ENCODE assay signal across 7 mouse cellular contexts in the genomic region with DNA sequence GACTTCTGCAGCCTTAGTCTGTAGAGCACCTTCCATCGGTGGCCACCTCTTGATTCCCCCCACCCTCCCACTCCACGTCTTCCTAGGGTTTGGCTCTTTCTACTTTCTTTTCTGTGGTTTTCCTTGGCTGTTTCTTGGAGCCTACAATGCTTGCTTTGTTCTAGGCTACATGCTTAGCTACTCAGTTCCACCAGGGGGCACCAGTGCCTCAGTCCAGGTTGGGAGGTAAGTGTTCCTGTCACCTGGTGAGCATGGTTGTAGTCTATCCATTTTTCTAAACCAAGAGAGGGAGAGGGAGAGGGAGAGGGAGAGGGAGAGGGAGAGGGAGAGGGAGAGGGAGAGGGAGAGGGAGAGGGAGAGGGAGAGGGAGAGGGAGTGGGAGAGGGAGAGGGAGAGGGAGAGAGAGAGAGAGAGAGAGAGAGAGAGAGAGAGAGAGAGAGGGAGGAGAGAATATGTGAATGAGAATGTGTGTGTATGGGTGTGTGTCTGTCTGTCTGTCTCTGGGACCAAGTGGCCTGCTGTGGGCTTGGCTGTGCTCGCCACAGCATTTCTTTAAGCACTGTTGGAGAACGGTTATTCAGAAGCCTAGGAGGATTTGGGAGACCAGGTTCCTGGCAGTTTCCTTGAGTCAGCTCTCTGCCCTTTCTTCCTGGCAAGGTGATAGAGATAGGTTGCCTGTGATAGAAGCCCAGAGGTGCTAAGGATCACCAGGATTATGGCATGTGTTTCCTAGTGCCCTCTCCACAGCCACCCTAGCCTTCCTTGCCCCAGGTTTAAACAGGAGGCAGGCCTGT. TPM values are rescaled to one million over a fixed set of nuclear protein-coding genes. Genes with fewer than 3 reads are reported as not detected.
A peak's percentile ranks its signal among the peaks of the same experiment; 100 is the strongest.
DNase-seq lines count a peak whose midpoint lies in the region; ATAC-seq and TF ChIP-seq lines count a peak whose summit lies in the region.

No protein-coding gene starts in this region.

- 0 out of 2 replicates have a peak overlapping the region, but pooled peaks have one; percentile 37 for H3K27ac ChIP-seq in embryonic facial prominence, embryonic 12.5 days
- H3K27ac ChIP-seq in hindbrain, embryonic 11.5 days (ENCODE audit: low read depth, low read length), result no peak overlapping the region
- H3K27ac ChIP-seq in small intestine, adult 2 months (ENCODE audit: insufficient read depth, low read depth, low read length), result no peak overlapping the region

- DNase-seq in G1E (ENCODE audit: low spot score), result peak; percentile 50
- peak; percentile 86 for DNase-seq in adrenal gland, postnatal 14 days
- peak; percentile 82 for DNase-seq in hindbrain, embryonic 11.5 days (ENCODE audit: low spot score)
- DNase-seq in layer of hippocampus, postnatal 14 days (ENCODE audit: low spot score in 2 of 2), result peak; percentile 76 to 81

- H3K27me3 ChIP-seq in G1E (ENCODE audit: insufficient read depth, low read length), result peaks cover 7% of the 10 kb centered on the region
- no peaks in the 10 kb centered on the region for H3K27me3 ChIP-seq in embryonic facial prominence, embryonic 12.5 days
- H3K27me3 ChIP-seq in hindbrain, embryonic 11.5 days (ENCODE audit: control insufficient read depth, insufficient read depth, low read length), result no peaks in the 10 kb centered on the region
- H3K27me3 ChIP-seq in small intestine, adult 2 months (ENCODE audit: control insufficient read depth, insufficient read depth, low read length), result no peaks in the 10 kb centered on the region

- peaks cover 9% of the 10 kb centered on the region for H3K4me1 ChIP-seq in G1E (ENCODE audit: insufficient read depth, low read depth, low read length)
- no peaks in the 10 kb centered on the region for H3K4me1 ChIP-seq in embryonic facial prominence, embryonic 12.5 days
- 0 out of 2 replicates have a peak, but pooled peaks cover under 1% of the 10 kb centered on the region for H3K4me1 ChIP-seq in hindbrain, embryonic 11.5 days (replicated peaks; ENCODE audit: control insufficient read depth, insufficient read depth, low read length)
- H3K4me1 ChIP-seq in small intestine, adult 2 months (ENCODE audit: control insufficient read depth, insufficient read depth, insufficient read length, low read length), result no peaks in the 10 kb centered on the region

- H3K4me2 ChIP-seq in embryonic facial prominence, embryonic 12.5 days (replicated peaks), result no peak overlapping the region
- no peak overlapping the region for H3K4me2 ChIP-seq in hindbrain, embryonic 11.5 days (replicated peaks; ENCODE audit: low read depth, low read length)

- WGBS in embryonic facial prominence, embryonic 12.5 days, result 37% methylated on average over 4 of the region's 4 CpGs
- WGBS in hindbrain, embryonic 11.5 days, result 49% methylated on average over 4 of the region's 4 CpGs
- WGBS in small intestine, adult 2 months, result 46% methylated on average over 4 of the region's 4 CpGs

- no peak for TF ChIP-seq POLR2A in small intestine, adult 2 months (IDR thresholded peaks at IDR 0.05; ENCODE audit: low read depth, low read length)

- TF ChIP-seq CTCF in G1E (IDR thresholded peaks at IDR 0.05; ENCODE audit: low read depth, low read length), result peak; percentile 50; the same call in 1 of the 2 replicates
- TF ChIP-seq CTCF in small intestine, adult 2 months (IDR thresholded peaks at IDR 0.05; ENCODE audit: extremely low read depth, insufficient read length, insufficient replicate concordance, low read depth, low read length), result peak; percentile 62; the same call in 1 of the 2 replicates

- H3K9ac ChIP-seq in embryonic facial prominence, embryonic 12.5 days, result no peak overlapping the region
- H3K9ac ChIP-seq in hindbrain, embryonic 11.5 days (ENCODE audit: low read depth, low read length), result no peak overlapping the region

- ATAC-seq in G1E (ENCODE audit: extremely low read depth, insufficient number of reproducible peaks, low FRiP score, poor library complexity, severe bottlenecking), result no peak
- ATAC-seq in embryonic facial prominence, embryonic 12.5 days (ENCODE audit: insufficient number of reproducible peaks, insufficient read depth, low FRiP score, low TSS enrichment), result no peak
- ATAC-seq in hindbrain, embryonic 11.5 days (ENCODE audit: low FRiP score), result peak; percentile 45; the same call in 1 of the 2 replicates
- ATAC-seq in megakaryocyte, adult 5-6 weeks (ENCODE audit: poor library complexity, severe bottlenecking), result peak; percentile 60; the same call in 1 of the 2 replicates

- H3K9me3 ChIP-seq in G1E (replicated peaks), result no peaks in the 10 kb centered on the region
- H3K9me3 ChIP-seq in embryonic facial prominence, embryonic 12.5 days, result no peaks in the 10 kb centered on the region
- no peaks in the 10 kb centered on the region for H3K9me3 ChIP-seq in hindbrain, embryonic 11.5 days (ENCODE audit: control insufficient read depth, low read length)

- H3K4me3 ChIP-seq in G1E (ENCODE audit: low read depth, low read length), result no peak overlapping the region
- H3K4me3 ChIP-seq in embryonic facial prominence, embryonic 12.5 days, result no peak overlapping the region
- H3K4me3 ChIP-seq in hindbrain, embryonic 11.5 days (ENCODE audit: low read depth, low read length), result no peak overlapping the region
- H3K4me3 ChIP-seq in small intestine, adult 2 months (ENCODE audit: low read depth, low read length), result no peak overlapping the region

- H3K36me3 ChIP-seq in G1E (replicated peaks), result peaks cover 52% of the 10 kb centered on the region
- peaks cover 40% of the 10 kb centered on the region for H3K36me3 ChIP-seq in embryonic facial prominence, embryonic 12.5 days
- peaks cover 3% of the 10 kb centered on the region; the same call in 1 of the 2 replicates for H3K36me3 ChIP-seq in hindbrain, embryonic 11.5 days (ENCODE audit: control insufficient read depth, insufficient read depth, low read length)
- peaks cover 40% of the 10 kb centered on the region for H3K36me3 ChIP-seq in small intestine, adult 2 months (ENCODE audit: control insufficient read depth, insufficient read depth, low read length)

RNA-seq across cellular contexts. Expression of a gene that starts 23.9 kb away (rescaled TPM):
- total RNA-seq in G1E (2014; fragmentation: Nextera tagmentation) (not detected in 2 replicates), G1E (2017) (0.11 and 0.17 TPM in 2 replicates)
- polyA plus RNA-seq in G1E (2012), result not detected in 2 replicates
- 1.3 and 8.7 TPM in 2 replicates for total RNA-seq in adrenal gland, postnatal 14 days (2021)
- 0.22 and 0.27 TPM in 2 replicates for polyA plus RNA-seq in embryonic facial prominence, embryonic 12.5 days (2016; fragmentation: Nextera tagmentation; extraction: Ambion mirVana)
- not detected in 2 replicates for polyA plus RNA-seq in hindbrain, embryonic 11.5 days (2014; fragmentation: Nextera tagmentation; extraction: Ambion mirVana)
- total RNA-seq in layer of hippocampus, postnatal 14 days (2021), result under 1 TPM in 1 of 2 experiments, not detected in 1; 0.19 TPM
- 0.78 and 1.5 TPM in 2 replicates for total RNA-seq in megakaryocyte, adult 5-6 weeks (2015)
- total RNA-seq in megakaryocyte, adult 5-6 weeks (2017), result 0.57 and 0.59 TPM in 2 replicates
- 2.2 and 2.6 TPM in 2 replicates for polyA plus RNA-seq in small intestine, adult 2 months (2012; rRNA removed)

RNA-seq across cellular contexts. Expression of a gene that starts 26.3 kb away (rescaled TPM):
- total RNA-seq in G1E (2014; fragmentation: Nextera tagmentation) (16.3 and 27.1 TPM in 2 replicates), G1E (2017) (5.2 TPM in 2 replicates)
- polyA plus RNA-seq in G1E (2012), result 34.9 and 40.0 TPM in 2 replicates
- total RNA-seq in adrenal gland, postnatal 14 days (2021), result 19.1 and 23.6 TPM in 2 replicates
- 34.9 and 35.0 TPM in 2 replicates for polyA plus RNA-seq in embryonic facial prominence, embryonic 12.5 days (2016; fragmentation: Nextera tagmentation; extraction: Ambion mirVana)
- 23.9 and 27.2 TPM in 2 replicates for polyA plus RNA-seq in hindbrain, embryonic 11.5 days (2014; fragmentation: Nextera tagmentation; extraction: Ambion mirVana)
- total RNA-seq in layer of hippocampus, postnatal 14 days (2021), result 10 to 100 TPM; 25.1 to 26.6 TPM
- 21.9 and 22.5 TPM in 2 replicates for total RNA-seq in megakaryocyte, adult 5-6 weeks (2015)
- total RNA-seq in megakaryocyte, adult 5-6 weeks (2017), result 15.2 and 17.8 TPM in 2 replicates
- polyA plus RNA-seq in small intestine, adult 2 months (2012; rRNA removed), result 20.2 and 37.6 TPM in 2 replicates

RNA-seq across cellular contexts. Expression of a gene that starts 37.0 kb away (rescaled TPM):
- total RNA-seq in G1E (2014; fragmentation: Nextera tagmentation) (1.6 and 2.4 TPM in 2 replicates), G1E (2017) (1.6 and 1.9 TPM in 2 replicates)
- 0.14 TPM in 2 replicates for polyA plus RNA-seq in G1E (2012)
- not detected in 2 replicates for total RNA-seq in adrenal gland, postnatal 14 days (2021)
- not detected in 2 replicates for polyA plus RNA-seq in embryonic facial prominence, embryonic 12.5 days (2016; fragmentation: Nextera tagmentation; extraction: Ambion mirVana)
- not detected in 2 replicates for polyA plus RNA-seq in hindbrain, embryonic 11.5 days (2014; fragmentation: Nextera tagmentation; extraction: Ambion mirVana)
- not detected for total RNA-seq in layer of hippocampus, postnatal 14 days (2021)
- total RNA-seq in megakaryocyte, adult 5-6 weeks (2015), result not detected in 2 replicates
- 0.20 TPM in 1 of 2 replicates, not detected in the other for total RNA-seq in megakaryocyte, adult 5-6 weeks (2017)
- polyA plus RNA-seq in small intestine, adult 2 months (2012; rRNA removed), result 1.1 TPM in 1 of 2 replicates, not detected in the other

Comparison
In these comparisons a context has a peak if more than half of its experiments do, and no peak if none do; other contexts are left out.
1. ATAC-seq: peak in hindbrain, embryonic 11.5 days (single experiment) and megakaryocyte, adult 5-6 weeks (single experiment); none in G1E (single experiment) and embryonic facial prominence, embryonic 12.5 days (single experiment).
2. Peak in every context shown above with its lines, with median percentiles within 50 percentile points of each other: DNase-seq.